In genomic region chr8:123412560-123413170, GRCm38 (mm10) we compare ENCODE assay signal across 8 mouse cellular contexts. TPM values are rescaled to one million over a fixed set of nuclear protein-coding genes. Genes with fewer than 3 reads are reported as not detected.
DNase-seq lines count a peak whose midpoint lies in the region; ATAC-seq and TF ChIP-seq lines count a peak whose summit lies in the region.

No protein-coding gene starts in this region.

- H3K27me3 ChIP-seq in thymus, adult 2 months (ENCODE audit: control insufficient read depth, insufficient read depth, low read length): peaks cover 3% of the 10 kb centered on the region; the same call in 1 of the 2 replicates
- no peaks in the 10 kb centered on the region for H3K27me3 ChIP-seq in hindbrain, embryonic 16.5 days (replicated peaks; ENCODE audit: control insufficient read depth, insufficient read depth, low read length)
- peaks cover 61% of the 10 kb centered on the region for H3K27me3 ChIP-seq in megakaryocyte, embryonic 14.5 days (replicated peaks)
- H3K27me3 ChIP-seq in splenic B cell, adult 2 months (ENCODE audit: control insufficient read depth, insufficient read depth, low read length, poor library complexity, severe bottlenecking): peaks cover 3% of the 10 kb centered on the region; the same call in 1 of the 2 replicates

- 3% methylated on average over 12 of the region's 12 CpGs for WGBS in thymus, adult 2 months
- WGBS in hindbrain, embryonic 16.5 days: 2% methylated on average over 10 of the region's 12 CpGs

- no peaks in the 10 kb centered on the region for H3K9me3 ChIP-seq in hindbrain, embryonic 16.5 days (ENCODE audit: control insufficient read depth, low read length)
- H3K9me3 ChIP-seq in megakaryocyte, embryonic 14.5 days: no peaks in the 10 kb centered on the region

- intact Hi-C loops in heart, postnatal 14 days (cut with DNase I): no loop called here

- no peak overlapping the region for H3K4me3 ChIP-seq in thymus, adult 2 months (ENCODE audit: control insufficient read depth, insufficient read depth, low read length)
- peak overlapping the region; percentile 79 for H3K4me3 ChIP-seq in hindbrain, embryonic 16.5 days (ENCODE audit: low read length)
- H3K4me3 ChIP-seq in megakaryocyte, embryonic 14.5 days (replicated peaks): peak overlapping the region; percentile 72

- ATAC-seq in hindbrain, embryonic 16.5 days: no peak

- no peak overlapping the region for H3K27ac ChIP-seq in thymus, adult 2 months (ENCODE audit: control insufficient read depth, insufficient read depth, low read length)
- H3K27ac ChIP-seq in hindbrain, embryonic 16.5 days (ENCODE audit: low read depth, low read length): peak overlapping the region; percentile 95

- no peak for TF ChIP-seq POLR2A in thymus, adult 2 months (IDR thresholded peaks at IDR 0.05; ENCODE audit: control insufficient read depth, extremely low read depth, insufficient read depth, low read length, poor library complexity)

- no peak for TF ChIP-seq CTCF in thymus, adult 2 months (IDR thresholded peaks at IDR 0.05; ENCODE audit: borderline replicate concordance, control insufficient read depth, extremely low read depth, insufficient read depth, low read length, poor library complexity)

- DNase-seq in thymus, postnatal 14 days: peak; percentile 44
- DNase-seq in thymus, adult 2 months: no peak
- peak; percentile 52 for DNase-seq in embryo, embryonic 9.5 days (ENCODE audit: extremely low spot score)
- DNase-seq in splenic B cell, adult 2 months (ENCODE audit: low read depth, low spot score): peak; percentile 79
- no peak for DNase-seq in heart, postnatal 14 days
- no peak for DNase-seq in urinary bladder, postnatal 25 days (ENCODE audit: low spot score)

- H3K4me2 ChIP-seq in hindbrain, embryonic 16.5 days (ENCODE audit: low read length): peak overlapping the region; percentile 98

- no peaks in the 10 kb centered on the region for H3K36me3 ChIP-seq in thymus, adult 2 months (ENCODE audit: control insufficient read depth, insufficient read depth, low read length)
- H3K36me3 ChIP-seq in hindbrain, embryonic 16.5 days (ENCODE audit: control insufficient read depth, insufficient read depth, low read length): no peaks in the 10 kb centered on the region
- H3K36me3 ChIP-seq in megakaryocyte, embryonic 14.5 days (replicated peaks; ENCODE audit: low read length): no peaks in the 10 kb centered on the region
- no peaks in the 10 kb centered on the region for H3K36me3 ChIP-seq in splenic B cell, adult 2 months (ENCODE audit: control insufficient read depth, insufficient read depth, low read length, poor library complexity, severe bottlenecking)

- H3K4me1 ChIP-seq in thymus, adult 2 months (replicated peaks; ENCODE audit: control insufficient read depth, insufficient read depth, low read length): peaks cover 56% of the 10 kb centered on the region
- peaks cover 31% of the 10 kb centered on the region for H3K4me1 ChIP-seq in hindbrain, embryonic 16.5 days (ENCODE audit: control insufficient read depth, insufficient read depth, low read depth, low read length)
- H3K4me1 ChIP-seq in megakaryocyte, embryonic 14.5 days: peaks cover 79% of the 10 kb centered on the region

- peak overlapping the region; percentile 97 for H3K9ac ChIP-seq in hindbrain, embryonic 16.5 days (ENCODE audit: low read depth, low read length)

RNA-seq across cellular contexts. Expression of gene Tubb3, which starts 1.4 kb away (rescaled TPM):
- 19.4 and 31.5 TPM in 2 replicates for polyA plus RNA-seq in thymus, adult 2 months (2012; rRNA removed)
- polyA plus RNA-seq in hindbrain, embryonic 16.5 days (2015; fragmentation: Nextera tagmentation; extraction: Ambion mirVana): 1,869 and 1,947 TPM in 2 replicates
- polyA plus RNA-seq in megakaryocyte, embryonic 14.5 days (2012; ENCODE audit: insufficient read depth, low replicate concordance): 123 and 178 TPM in 2 replicates
- total RNA-seq in heart, postnatal 14 days (2021): under 1 TPM; 0.61 to 0.67 TPM

RNA-seq across cellular contexts. Expression of gene Mc1r, which starts 5.8 kb away (rescaled TPM):
- 0.34 and 0.46 TPM in 2 replicates for polyA plus RNA-seq in thymus, adult 2 months (2012; rRNA removed)
- polyA plus RNA-seq in hindbrain, embryonic 16.5 days (2015; fragmentation: Nextera tagmentation; extraction: Ambion mirVana): 0.05 and 0.10 TPM in 2 replicates
- 1.1 TPM in 1 of 2 replicates, not detected in the other for polyA plus RNA-seq in megakaryocyte, embryonic 14.5 days (2012; ENCODE audit: insufficient read depth, low replicate concordance)
- total RNA-seq in heart, postnatal 14 days (2021): not detected

RNA-seq across cellular contexts. Expression of gene Def8, which starts 10.7 kb away (rescaled TPM):
- polyA plus RNA-seq in thymus, adult 2 months (2012; rRNA removed): 31.1 and 32.6 TPM in 2 replicates
- polyA plus RNA-seq in hindbrain, embryonic 16.5 days (2015; fragmentation: Nextera tagmentation; extraction: Ambion mirVana): 50.5 and 53.5 TPM in 2 replicates
- 20.7 and 47.5 TPM in 2 replicates for polyA plus RNA-seq in megakaryocyte, embryonic 14.5 days (2012; ENCODE audit: insufficient read depth, low replicate concordance)
- 10 to 100 TPM; 45.8 to 50.8 TPM for total RNA-seq in heart, postnatal 14 days (2021)

RNA-seq across cellular contexts. Expression of gene Tcf25, which starts 39.1 kb away (rescaled TPM):
- 256 and 261 TPM in 2 replicates for polyA plus RNA-seq in thymus, adult 2 months (2012; rRNA removed)
- polyA plus RNA-seq in hindbrain, embryonic 16.5 days (2015; fragmentation: Nextera tagmentation; extraction: Ambion mirVana): 396 and 405 TPM in 2 replicates
- polyA plus RNA-seq in megakaryocyte, embryonic 14.5 days (2012; ENCODE audit: insufficient read depth, low replicate concordance): 41.1 and 108 TPM in 2 replicates
- 100 to 1,000 TPM; 136 to 149 TPM for total RNA-seq in heart, postnatal 14 days (2021)

Comparison
In these comparisons a context has a peak if more than half of its experiments do, and no peak if none do; other contexts are left out.
1. DNase-seq: peak in thymus, postnatal 14 days (single experiment), embryo, embryonic 9.5 days (single experiment) and splenic B cell, adult 2 months (single experiment); none in thymus, adult 2 months (single experiment), heart, postnatal 14 days (0 of 2) and urinary bladder, postnatal 25 days (single experiment).
2. RNA of gene Tubb3, which starts 1.4 kb away (polyA plus RNA-seq): 1,869 to 1,947 TPM in hindbrain, embryonic 16.5 days; 123 to 178 TPM in megakaryocyte, embryonic 14.5 days and 19.4 to 31.5 TPM in thymus, adult 2 months; every median in the first group is over 10 times any median in the second.